Mouse (Mus musculus) small intestine, adult 2 months (tissue): ENCODE results near the gene Krt14.
A peak's percentile ranks its signal among the peaks of the same experiment; 100 is the strongest.

Source experiments
- CTCF ChIP-seq: fragments of 200-500 bp; IDR thresholded peaks from 2 replicates; pipeline ENCODE4 v1.5.1; 2012; ENCODE audit warnings: low read depth, mild to moderate bottlenecking, control low read depth, inconsistent platforms, low read length, moderate library complexity, mixed read lengths; ENCODE audit not compliant: insufficient replicate concordance, insufficient read length; ENCODE audit errors: extremely low read depth
- POLR2A ChIP-seq: fragments of 200-500 bp; IDR thresholded peaks from 2 replicates; pipeline ENCODE4 v1.6.1; 2012; ENCODE audit warnings: low read depth, mild to moderate bottlenecking, control low read depth, inconsistent platforms, low read length, moderate library complexity

DNA sequence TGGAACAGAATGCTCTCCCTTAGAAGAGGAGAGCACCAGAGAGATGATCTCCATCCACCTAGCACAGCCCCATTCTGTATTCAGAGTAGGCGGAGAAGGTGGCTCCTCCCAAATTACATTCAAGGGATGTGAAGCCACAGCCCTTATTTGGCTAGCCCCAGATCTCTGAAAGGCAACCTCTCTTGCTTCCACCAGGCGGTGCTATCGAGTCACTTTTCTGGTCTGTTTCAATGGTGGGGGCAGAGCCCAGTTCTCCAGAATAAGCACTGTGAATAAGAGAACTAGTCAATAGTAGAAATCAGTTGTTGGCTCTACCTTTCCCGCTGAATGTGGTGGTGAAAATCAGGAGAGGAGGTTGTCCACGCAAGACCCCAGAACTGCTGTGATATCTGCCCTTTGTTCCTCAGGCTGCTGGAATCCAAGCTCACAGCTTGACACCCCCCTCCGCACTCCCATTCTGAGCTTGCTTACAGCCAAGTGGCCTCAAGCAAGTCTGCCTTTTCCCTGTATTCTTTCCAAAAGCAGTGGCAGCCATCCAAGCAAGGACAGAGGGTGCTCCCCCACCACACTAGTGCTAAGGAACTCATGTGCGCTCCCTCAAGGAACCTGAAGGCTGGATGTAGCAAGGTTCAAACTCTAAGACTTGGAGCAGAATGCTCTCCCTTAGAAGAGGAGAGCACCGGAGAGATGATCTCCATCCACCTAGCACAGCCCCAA, 7.1 kb downstream of the Krt14 start:
- peak; percentile 53; the same call in 1 of the 2 replicates for TF ChIP-seq CTCF
- no peak for TF ChIP-seq POLR2A
